ENCODE assay signal across 7 mouse cellular contexts in genomic region chr1:87640165-87640661, GRCm38 (mm10). TPM values are rescaled to one million over a fixed set of nuclear protein-coding genes. Genes with fewer than 3 reads are reported as not detected.
DNase-seq lines count a peak whose midpoint lies in the region; ATAC-seq and TF ChIP-seq lines count a peak whose summit lies in the region.

No protein-coding gene starts in this region.

- 8% methylated on average over 17 of the region's 17 CpGs for WGBS in spleen, adult 2 months
- WGBS in kidney, adult 2 months = 49% methylated on average over 17 of the region's 17 CpGs
- WGBS in lung, embryonic 16.5 days = 42% methylated on average over 17 of the region's 17 CpGs

- H3K36me3 ChIP-seq in spleen, adult 2 months (ENCODE audit: control insufficient read depth, insufficient read depth, low read length) = peaks cover 15% of the 10 kb centered on the region
- no peaks in the 10 kb centered on the region for H3K36me3 ChIP-seq in kidney, adult 2 months (ENCODE audit: control insufficient read depth, insufficient read depth, low read length)
- H3K36me3 ChIP-seq in lung, embryonic 16.5 days (ENCODE audit: control insufficient read depth, insufficient read depth, low read length) = no peaks in the 10 kb centered on the region

- H3K9ac ChIP-seq in lung, embryonic 16.5 days (ENCODE audit: low read length) = no peak overlapping the region

- no peak overlapping the region for H3K4me3 ChIP-seq in spleen, adult 2 months (ENCODE audit: extremely low read depth, insufficient read depth, insufficient read length)
- no peak overlapping the region for H3K4me3 ChIP-seq in kidney, adult 2 months (ENCODE audit: insufficient read depth, low read depth, low read length)
- no peak overlapping the region for H3K4me3 ChIP-seq in lung, embryonic 16.5 days (ENCODE audit: low read length)

- no peaks in the 10 kb centered on the region for H3K27me3 ChIP-seq in spleen, adult 2 months (ENCODE audit: control insufficient read depth, insufficient read depth, low read length)
- no peaks in the 10 kb centered on the region for H3K27me3 ChIP-seq in kidney, adult 2 months (replicated peaks; ENCODE audit: control insufficient read depth, insufficient read depth, low read length)
- no peaks in the 10 kb centered on the region for H3K27me3 ChIP-seq in lung, embryonic 16.5 days (ENCODE audit: control insufficient read depth, insufficient read depth, low read depth, low read length)

- TF ChIP-seq CTCF in spleen, adult 2 months (IDR thresholded peaks at IDR 0.05; ENCODE audit: extremely low read depth, insufficient read depth, insufficient read length, insufficient replicate concordance) = no peak
- TF ChIP-seq CTCF in kidney, adult 2 months (conservative IDR thresholded peaks at IDR 0.05; ENCODE audit: insufficient read depth, insufficient read length, low read depth, low read length) = no peak

- H3K27ac ChIP-seq in spleen, adult 2 months (ENCODE audit: insufficient read depth, low read length) = peak overlapping the region; percentile 91
- peak overlapping the region; percentile 70 for H3K27ac ChIP-seq in kidney, adult 2 months (ENCODE audit: insufficient read depth, low read depth, low read length)
- peak overlapping the region; percentile 84 for H3K27ac ChIP-seq in lung, embryonic 16.5 days (ENCODE audit: low read length)

- H3K4me2 ChIP-seq in lung, embryonic 16.5 days (ENCODE audit: low read depth, low read length) = no peak overlapping the region; the same call in none of the 2 replicates

- peak in 1 of 2 experiments; percentile 41 for DNase-seq in spleen, adult 2 months (ENCODE audit: low read depth in 1 of 2, low spot score in 2 of 2)
- DNase-seq in spleen, postnatal 14 days (ENCODE audit: low spot score in 2 of 2) = no peak
- peak; percentile 98 for DNase-seq in heart, adult 11 months
- peak; percentile 87 for DNase-seq in kidney, adult 2 months
- DNase-seq in thymus, postnatal 4 days = no peak
- no peak for DNase-seq in cerebellum, adult 11-12 months

- no peak for TF ChIP-seq POLR2A in spleen, adult 2 months (IDR thresholded peaks at IDR 0.05; ENCODE audit: low read depth, low read length)
- no peak for TF ChIP-seq POLR2A in kidney, adult 2 months (IDR thresholded peaks at IDR 0.05; ENCODE audit: low read depth, low read length)

- peak; percentile 73 for ATAC-seq in lung, embryonic 16.5 days (ENCODE audit: low read depth)

- H3K4me1 ChIP-seq in spleen, adult 2 months (ENCODE audit: control insufficient read depth, insufficient read depth, insufficient read length) = peaks cover 44% of the 10 kb centered on the region
- H3K4me1 ChIP-seq in kidney, adult 2 months (ENCODE audit: control insufficient read depth, insufficient read depth, low read length) = no peaks in the 10 kb centered on the region
- H3K4me1 ChIP-seq in lung, embryonic 16.5 days (replicated peaks; ENCODE audit: control insufficient read depth, insufficient read depth, low read length) = no peaks in the 10 kb centered on the region

- no peaks in the 10 kb centered on the region for H3K9me3 ChIP-seq in lung, embryonic 16.5 days (ENCODE audit: control insufficient read depth, low read length)

RNA-seq across cellular contexts. Expression of gene Inpp5d, which starts 20.1 kb away (rescaled TPM):
- 204 and 282 TPM in 2 replicates for polyA plus RNA-seq in spleen, adult 2 months (2012; rRNA removed)
- polyA plus RNA-seq in kidney, adult 2 months (2012; rRNA removed) = 18.6 and 20.0 TPM in 2 replicates
- polyA plus RNA-seq in lung, embryonic 16.5 days (2015; fragmentation: Nextera tagmentation; extraction: Ambion mirVana) = 11.9 and 13.6 TPM in 2 replicates

Comparison
In these comparisons a context has a peak if more than half of its experiments do, and no peak if none do; other contexts are left out.
1. DNase-seq: peak in heart, adult 11 months (single experiment) and kidney, adult 2 months (single experiment); none in spleen, postnatal 14 days (0 of 2), thymus, postnatal 4 days (single experiment) and cerebellum, adult 11-12 months (single experiment).
2. Peak in every context shown above with its lines, with median percentiles within 50 percentile points of each other: H3K27ac ChIP-seq.